Mouse (Mus musculus) midbrain, postnatal 0 days (tissue): Measurements from ENCODE around the gene Setd7. TPM values are rescaled to one million over a fixed set of nuclear protein-coding genes. Genes with fewer than 3 reads are reported as not detected.
A peak's percentile ranks its signal among the peaks of the same experiment; 100 is the strongest.

ENCODE experiments used
- ATAC-seq: fragments of 200-750 bp; cut with Nextera tagmentation; 2 replicates; pipeline ENCODE4 v1.8.0; 2017; ENCODE audit warnings: moderate number of reproducible peaks, mild to moderate bottlenecking, moderate TSS enrichment, moderate library complexity; ENCODE audit not compliant: low FRiP score
- DNase-seq: peaks from one replicate; pipeline ENCODE4 v3.0.0-alpha.2; 2015; ENCODE audit warnings: low spot score
- H3K27ac ChIP-seq: fragments of 300-500 bp; sonication (generic); 2 replicates; pipeline ENCODE4 v1.5.1; 2014; ENCODE audit warnings: low read depth, mild to moderate bottlenecking, low read length, mixed read lengths
- H3K27me3 ChIP-seq: fragments of 300-500 bp; sonication (generic); 2 replicates; pipeline ENCODE4 v1.6.1; 2014; ENCODE audit warnings: low read length, control low read depth, mixed read lengths; ENCODE audit not compliant: insufficient read depth
- H3K36me3 ChIP-seq: fragments of 300-500 bp; sonication (generic); 2 replicates; pipeline ENCODE4 v1.6.1; 2014; ENCODE audit warnings: low read length, control low read depth, mixed read lengths; ENCODE audit not compliant: insufficient read depth
- H3K4me1 ChIP-seq: fragments of 300-500 bp; sonication (generic); 2 replicates; pipeline ENCODE4 v1.6.1; 2014; ENCODE audit warnings: mild to moderate bottlenecking, control low read depth, antibody characterized with exemption, low read length, mixed read lengths; ENCODE audit not compliant: insufficient read depth
- H3K4me2 ChIP-seq: fragments of 300-500 bp; sonication (generic); 2 replicates; pipeline ENCODE4 v1.6.1; 2014; ENCODE audit warnings: low read depth, mild to moderate bottlenecking, low read length, mixed read lengths; ENCODE audit not compliant: poor library complexity, severe bottlenecking
- H3K4me3 ChIP-seq: fragments of 300-500 bp; sonication (generic); 2 replicates; pipeline ENCODE4 v1.5.1; 2014; ENCODE audit warnings: low read depth, mild to moderate bottlenecking, low read length, moderate library complexity
- H3K9ac ChIP-seq: fragments of 300-500 bp; sonication (generic); replicated peaks from 2 replicates; pipeline ENCODE4 v1.6.1; 2014; ENCODE audit warnings: mild to moderate bottlenecking, low read length, moderate library complexity, mixed read lengths; ENCODE audit not compliant: poor library complexity, severe bottlenecking
- H3K9me3 ChIP-seq: fragments of 300-500 bp; sonication (generic); 2 replicates; pipeline ENCODE4 v1.6.1; 2016; ENCODE audit warnings: low read length, control low read depth
- CTCF ChIP-seq: IDR thresholded peaks from 2 replicates; pipeline ENCODE4 v1.5.1; 2016; ENCODE audit warnings: antibody characterized with exemption, mild to moderate bottlenecking
- WGBS: fragments of 180-500 bp; shearing (Covaris S2); extraction: QIAGEN DNeasy Blood & Tissue Kit; methylation state at CpG from one replicate; pipeline ENCODE4 v1.1.7; 2014; 5-methylcytosine and 5-hydroxymethylcytosine counted together
- polyA plus RNA-seq: library from polyadenylated mRNA; unstranded; fragments of >200 nt; fragmentation: Nextera tagmentation; extraction: Ambion mirVana; gene quantifications from 2 replicates; pipeline ENCODE4 v1.2.1, GENCODE M21; 2015
- total RNA-seq: library from RNA; depleted of rRNA; stranded (reverse); fragments of >200 nt; gene quantifications from 2 replicates; pipeline ENCODE4 v1.2.3, GENCODE M21; 2014

Setd7 gene
- total and polyA plus RNA-seq, 2 experiments from 2014 or later = 2.7 to 11.7 TPM

GRCm38 (mm10) chr3:51561993-51562385 is 1.3 kb upstream of the Setd7 start:
- Histone ChIP-seq H3K36me3 (no peaks in the 10 kb centered on the region), H3K9me3 (no peaks in the 10 kb centered on the region), H3K9ac (no peak overlapping the region), H3K4me3 (no peak overlapping the region; the same call in 1 of the 2 replicates), H3K27me3 (no peaks in the 10 kb centered on the region), H3K4me2 (peak overlapping the region; percentile 92), H3K27ac (no peak overlapping the region), H3K4me1 (no peaks in the 10 kb centered on the region)
- no peak for TF ChIP-seq CTCF
- DNase-seq (no peak), ATAC-seq (no peak)
- 80% methylated on average over 6 of the region's 6 CpGs for WGBS

GRCm38 (mm10) chr3:51561109-51561992 is 672 bp upstream of the Setd7 start:
- under 1% methylated on average over 32 of the region's 32 CpGs for whole genome bisulfite sequencing
- DNase-seq = peak; percentile 88
- H3K4me3 ChIP-seq = peak overlapping the region; percentile 87

GRCm38 (mm10) chr3:51559594-51560450 is 857 bp downstream of the Setd7 start:
- no peaks in the 10 kb centered on the region for H3K4me1 ChIP-seq
- H3K36me3 ChIP-seq = no peaks in the 10 kb centered on the region
- H3K4me2 ChIP-seq = peak overlapping the region; percentile 92
- ATAC-seq (peak; percentile 79), DNase-seq (peak; percentile 78)
- H3K9ac ChIP-seq = peak overlapping the region; percentile 93
- peak overlapping the region; percentile 92 for H3K27ac ChIP-seq
- no peaks in the 10 kb centered on the region for H3K27me3 ChIP-seq
- H3K4me3 ChIP-seq = peak overlapping the region; percentile 87
- under 1% methylated on average over 77 of the region's 80 CpGs for WGBS
- H3K9me3 ChIP-seq = no peaks in the 10 kb centered on the region
- TF ChIP-seq CTCF = peak; percentile 14; the same call in 1 of the 2 replicates

More at GRCm38 (mm10) chr3:51561109-51561992, 672 bp upstream of the Setd7 start:
- no peaks in the 10 kb centered on the region for H3K36me3 ChIP-seq
- peak overlapping the region; percentile 93 for H3K9ac ChIP-seq
- H3K27me3 ChIP-seq = no peaks in the 10 kb centered on the region
- H3K9me3 ChIP-seq = no peaks in the 10 kb centered on the region
- peak overlapping the region; percentile 92 for H3K4me2 ChIP-seq
- TF ChIP-seq CTCF = peak; percentile 59
- peak; percentile 71 for ATAC-seq
- peak overlapping the region; percentile 92 for H3K27ac ChIP-seq
- H3K4me1 ChIP-seq = no peaks in the 10 kb centered on the region

GRCm38 (mm10) chr3:51555583-51555982 is 5.1 kb downstream of the Setd7 start:
- Histone ChIP-seq H3K4me3 (no peak overlapping the region), H3K27ac (no peak overlapping the region), H3K36me3 (no peaks in the 10 kb centered on the region), H3K27me3 (no peaks in the 10 kb centered on the region), H3K9ac (no peak overlapping the region), H3K4me1 (peaks cover 9% of the 10 kb centered on the region; the same call in 1 of the 2 replicates), H3K9me3 (no peaks in the 10 kb centered on the region), H3K4me2 (no peak overlapping the region)
- no peak for TF ChIP-seq CTCF
- ATAC-seq = no peak
- 73% methylated on average over 8 of the region's 8 CpGs for WGBS
- DNase-seq = no peak

- no peak for TF ChIP-seq CTCF
- Histone ChIP-seq H3K27me3 (no peaks in the 10 kb centered on the region), H3K27ac (no peak overlapping the region), H3K4me2 (no peak overlapping the region), H3K9me3 (no peaks in the 10 kb centered on the region), H3K9ac (no peak overlapping the region), H3K36me3 (peaks cover under 1% of the 10 kb centered on the region), H3K4me3 (no peak overlapping the region), H3K4me1 (peaks cover 9% of the 10 kb centered on the region; the same call in 1 of the 2 replicates)
- ATAC-seq = no peak
- WGBS = 85% methylated on average over 4 of the region's 4 CpGs
- no peak for DNase-seq
Measured at GRCm38 (mm10) chr3:51554836-51555235, 5.8 kb downstream of the Setd7 start.
